Mouse (Mus musculus): ENCODE data around the gene Pla2g7.
A peak's percentile ranks its signal among the peaks of the same experiment; 100 is the strongest.
"Not testable (repeated sequence)": the region's sequence is repeated elsewhere in the genome, so short reads cannot be mapped to it uniquely, and the experiment has no call there.

Pla2g7 gene

DNA sequence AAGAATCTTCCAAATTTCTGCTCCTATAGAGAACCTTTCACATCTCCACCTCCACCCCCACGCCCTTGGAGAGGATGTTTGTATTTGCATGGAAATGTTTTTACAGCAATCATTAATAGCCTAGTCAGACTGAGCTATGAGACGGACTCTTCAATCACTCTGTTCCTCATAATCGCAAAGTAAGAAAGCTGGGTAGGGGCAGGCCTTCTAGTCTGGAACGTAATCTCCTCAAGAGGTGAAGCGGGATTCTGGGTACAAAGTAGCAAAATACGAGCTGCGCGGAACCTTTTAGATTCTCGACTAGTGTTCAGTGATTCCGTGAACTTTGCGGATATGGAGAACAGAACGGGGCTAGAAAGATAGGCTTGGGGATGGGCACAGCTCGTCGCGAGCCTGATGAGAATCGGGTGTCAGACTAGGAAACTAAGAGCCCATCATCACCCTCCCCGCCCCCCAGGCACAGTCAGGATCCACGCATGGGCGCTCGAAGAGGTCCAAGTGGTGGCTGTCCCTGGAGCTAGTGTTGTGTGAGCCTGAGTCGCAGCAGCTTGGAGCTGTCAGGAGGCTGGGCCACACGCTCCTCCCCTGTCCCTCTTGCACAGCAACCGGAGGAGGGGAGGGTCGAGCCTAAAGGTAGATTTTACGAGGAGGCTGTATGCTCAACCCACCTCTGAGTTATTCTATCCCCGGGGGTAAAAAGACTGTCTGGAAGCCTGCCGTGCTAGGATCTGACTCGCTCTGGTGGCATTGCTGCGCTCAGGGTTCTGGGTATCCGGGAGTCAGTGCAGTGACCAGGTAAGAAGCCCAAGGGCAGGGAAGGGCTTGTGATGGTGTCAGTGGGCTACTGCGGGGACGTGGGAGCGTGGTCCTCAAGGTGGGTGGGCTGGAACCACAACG lies at the start of gene Pla2g7:
TSS of gene Pla2g7 (plus strand) at position 107 of the 897 bp plus-strand sequence.
- DNase-seq (ENCODE audit: low read depth), result peak; percentile 48

GRCm38 (mm10) chr17:43518644-43519409 lies 49.1 kb upstream of the Pla2g7 start:
- DNase-seq (ENCODE audit: low read depth), result peak; percentile 93

DNA sequence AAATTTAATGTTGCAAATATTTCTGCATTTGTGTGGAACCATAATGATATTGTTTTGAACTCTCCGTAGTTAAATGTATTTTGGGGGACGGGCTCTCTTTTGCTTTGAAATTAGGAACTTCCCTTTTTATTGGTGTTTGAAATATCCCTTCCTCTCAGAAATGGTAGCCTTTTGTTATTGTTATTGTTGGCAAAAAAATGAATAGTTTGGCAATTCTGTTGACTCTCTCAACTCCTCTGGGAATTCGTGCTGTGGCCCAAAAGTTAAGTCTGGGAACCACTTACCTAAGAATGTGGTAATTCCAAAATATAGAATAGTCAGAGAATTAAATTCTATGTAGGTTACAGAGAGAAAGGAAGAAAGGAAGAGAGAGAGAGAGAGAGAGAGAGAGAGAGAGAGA lies 47.7 kb upstream of the Pla2g7 start:
- peak; percentile 16 for DNase-seq (ENCODE audit: low read depth)

- no peak for DNase-seq (ENCODE audit: low read depth)
Observed at GRCm38 (mm10) chr17:43530507-43530906, 37.4 kb upstream of the Pla2g7 start.

DNA sequence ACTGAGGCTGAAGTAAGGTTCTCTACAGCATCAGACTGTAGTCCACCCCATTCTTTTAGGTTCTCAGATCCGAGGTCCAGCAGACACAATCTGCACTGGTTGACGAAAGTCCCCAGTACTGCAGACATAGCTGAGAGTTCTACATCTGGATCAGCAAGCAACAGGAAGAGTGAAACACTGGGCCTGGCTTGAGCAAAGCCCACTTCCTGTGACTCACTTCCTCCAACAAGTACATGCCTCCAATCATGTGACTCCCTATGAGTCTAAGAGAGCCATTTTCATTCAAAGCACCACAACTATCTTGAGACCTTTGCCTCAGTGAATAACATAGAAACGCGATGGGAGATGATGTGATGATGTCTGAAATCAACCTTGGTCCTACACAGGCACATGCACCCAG lies 36.7 kb upstream of the Pla2g7 start:
- no peak for DNase-seq (ENCODE audit: low read depth)

DNA sequence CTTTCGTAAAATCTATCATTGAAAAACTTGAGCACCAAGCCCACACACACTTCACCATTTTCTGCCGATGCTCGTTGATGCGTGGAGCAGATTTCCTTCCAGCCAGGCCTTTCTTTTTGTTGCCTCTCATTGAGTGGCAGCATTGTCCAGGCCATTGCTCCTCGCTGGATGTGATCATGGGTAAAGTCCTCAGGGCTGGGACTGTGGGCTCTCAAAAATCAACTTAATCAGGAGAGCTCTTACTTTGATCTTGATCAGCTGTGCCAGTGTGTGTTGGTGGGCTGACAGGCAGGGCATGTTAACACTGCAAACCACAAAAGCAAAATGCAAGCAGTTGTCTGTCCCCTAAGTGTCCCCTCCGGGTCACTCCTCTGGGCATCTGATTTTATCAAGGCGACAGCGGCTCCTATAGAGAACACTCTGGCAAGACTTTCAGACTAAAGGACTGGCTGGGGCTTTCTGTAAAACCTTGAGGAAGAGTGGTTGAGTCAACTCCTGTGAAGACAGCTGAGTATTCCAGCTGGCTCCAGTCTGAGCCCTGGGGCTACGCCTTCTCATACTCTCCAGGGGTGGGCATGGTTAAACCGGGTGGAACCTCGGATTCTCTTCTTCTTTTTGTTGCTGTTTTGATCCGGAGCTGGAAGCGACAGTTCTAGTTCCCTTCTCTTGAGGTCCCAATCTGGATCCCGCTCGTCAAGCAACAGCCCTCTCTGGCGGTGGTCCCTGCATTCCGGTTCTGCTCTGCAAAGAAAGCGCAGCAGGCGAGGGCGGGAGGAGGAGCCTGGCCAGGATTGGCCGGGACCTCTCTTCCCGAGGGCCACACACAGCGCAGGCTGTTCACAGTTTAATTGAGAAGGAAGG lies 33.3 kb upstream of the Pla2g7 start:
- DNase-seq (ENCODE audit: low read depth), result no peak

DNA sequence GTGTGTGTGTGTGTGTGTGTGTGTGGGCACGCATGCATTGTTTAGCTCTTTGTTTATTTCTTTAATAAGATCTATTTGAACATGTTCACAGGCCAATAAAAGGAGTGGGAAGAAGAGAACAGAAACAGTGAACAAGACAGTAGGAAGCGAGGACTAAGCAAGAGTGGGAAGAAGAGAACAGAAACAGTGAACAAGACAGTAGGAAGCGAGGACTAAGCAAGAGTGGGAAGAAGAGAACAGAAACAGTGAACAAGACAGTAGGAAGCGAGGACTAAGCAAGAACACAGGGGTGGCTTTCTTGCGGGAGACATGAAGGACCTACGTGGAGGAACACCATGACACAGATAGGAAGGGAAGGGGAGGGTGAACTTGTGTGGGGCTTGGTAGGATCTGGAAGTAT lies 31.1 kb upstream of the Pla2g7 start:
- not testable (repeated sequence) for DNase-seq (ENCODE audit: low read depth)

DNA sequence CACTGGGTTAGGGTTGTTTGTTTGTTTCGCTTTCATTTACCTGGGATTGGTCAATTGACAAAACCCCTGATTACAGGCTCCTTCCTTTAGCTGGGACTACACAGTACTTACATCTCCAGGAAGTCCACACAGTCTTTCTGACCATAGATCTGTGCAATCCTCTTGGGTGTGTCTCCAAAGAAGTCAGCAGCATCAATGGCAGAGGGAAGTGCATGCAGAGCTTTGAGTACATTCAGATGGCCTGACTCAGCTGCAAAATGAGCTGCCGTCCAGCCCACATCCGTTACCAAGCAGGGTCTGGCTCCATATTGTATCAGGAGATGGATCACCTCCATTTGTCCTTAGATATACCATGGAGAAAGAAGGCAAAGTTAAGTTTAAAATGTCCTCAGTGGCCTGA lies 29.1 kb upstream of the Pla2g7 start:
- peak; percentile 57 for DNase-seq (ENCODE audit: low read depth)

DNA sequence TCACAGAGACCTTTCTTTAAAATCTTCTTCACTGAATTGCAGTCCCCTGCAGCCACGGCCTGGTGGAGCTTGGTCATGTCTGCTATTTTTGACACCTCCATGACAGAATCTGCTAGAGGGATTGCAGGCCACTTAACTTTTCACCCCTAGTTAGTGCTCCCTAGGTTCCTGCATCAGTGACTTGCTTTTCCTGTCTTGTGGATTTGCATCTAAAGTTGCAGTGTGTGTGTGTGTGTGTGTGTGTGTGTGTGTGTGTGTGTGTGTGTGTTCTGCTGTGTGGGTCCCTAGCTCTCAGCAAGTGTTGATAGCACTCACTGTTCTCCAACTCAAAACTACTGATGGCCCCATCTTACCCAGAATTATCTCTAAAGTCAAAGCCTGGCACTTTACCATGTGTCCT lies 24.4 kb upstream of the Pla2g7 start, which contains the start of gene Ankrd66:
TSS of gene Ankrd66 (minus strand) at position 101 of the 400 bp plus-strand sequence.
- no peak for DNase-seq (ENCODE audit: low read depth)

GRCm38 (mm10) chr17:43544040-43544439 lies 23.9 kb upstream of the Pla2g7 start:
- DNase-seq (ENCODE audit: low read depth), result no peak

DNA sequence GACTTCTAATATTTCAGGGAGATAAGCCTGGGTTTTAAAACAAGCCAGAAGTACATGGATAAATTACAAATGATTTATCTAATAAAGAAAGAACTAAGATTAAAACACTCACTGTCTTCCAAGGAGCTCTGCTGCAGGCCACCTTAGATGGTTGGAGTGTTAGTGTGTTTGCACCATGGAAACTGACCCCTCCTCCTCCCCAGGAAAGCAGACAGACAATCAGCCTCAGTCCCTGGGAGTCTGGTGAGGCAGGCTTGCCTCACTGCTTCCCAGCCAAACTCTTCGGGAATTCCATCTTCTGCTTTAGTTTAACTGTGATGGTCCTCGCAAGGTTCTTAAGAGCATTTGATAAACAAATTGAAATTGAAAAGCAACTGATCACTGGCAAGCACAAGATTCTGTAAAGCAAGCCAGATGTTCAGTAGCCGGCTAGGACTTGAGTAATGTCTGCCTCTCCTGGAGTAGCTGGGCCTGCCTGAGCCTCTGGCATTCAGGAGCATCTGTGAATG lies 16.7 kb upstream of the Pla2g7 start:
- DNase-seq (ENCODE audit: low read depth), result peak; percentile 65

GRCm38 (mm10) chr17:43554516-43555403 lies 13.1 kb upstream of the Pla2g7 start:
- peak; percentile 88 for DNase-seq (ENCODE audit: low read depth)

- no peak for DNase-seq (ENCODE audit: low read depth)
Observed at GRCm38 (mm10) chr17:43557104-43557503, 10.8 kb upstream of the Pla2g7 start.

DNA sequence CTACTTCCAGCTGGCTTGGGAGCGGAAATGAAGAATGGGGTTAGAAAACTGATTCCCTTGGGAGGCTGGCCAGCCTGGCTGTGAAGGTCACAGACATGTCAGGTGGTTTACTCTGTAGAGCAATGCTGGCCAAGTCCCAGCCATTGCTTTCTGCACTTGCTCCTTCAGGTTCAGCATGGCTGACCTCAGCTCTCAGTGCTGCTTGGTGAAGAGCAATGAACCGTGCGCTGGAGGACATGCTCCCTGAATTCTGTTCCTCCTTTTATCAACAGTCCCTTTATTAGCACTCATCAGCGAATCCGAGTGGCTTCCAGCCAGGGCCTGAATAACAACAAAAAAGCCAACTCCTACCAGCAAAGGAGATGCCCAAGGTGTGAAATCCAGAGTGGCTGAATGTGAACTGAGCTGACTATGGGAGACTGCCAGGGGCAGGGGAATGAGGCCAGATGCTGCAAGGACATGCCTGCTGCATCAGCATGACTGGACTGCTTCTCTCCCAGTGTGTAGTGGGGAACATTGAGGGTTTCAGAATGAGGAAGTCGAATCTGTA lies 10.3 kb upstream of the Pla2g7 start:
- DNase-seq (ENCODE audit: low read depth), result peak; percentile 64

GRCm38 (mm10) chr17:43558678-43559077 lies 9.2 kb upstream of the Pla2g7 start:
- DNase-seq (ENCODE audit: low read depth), result peak; percentile 59

DNA sequence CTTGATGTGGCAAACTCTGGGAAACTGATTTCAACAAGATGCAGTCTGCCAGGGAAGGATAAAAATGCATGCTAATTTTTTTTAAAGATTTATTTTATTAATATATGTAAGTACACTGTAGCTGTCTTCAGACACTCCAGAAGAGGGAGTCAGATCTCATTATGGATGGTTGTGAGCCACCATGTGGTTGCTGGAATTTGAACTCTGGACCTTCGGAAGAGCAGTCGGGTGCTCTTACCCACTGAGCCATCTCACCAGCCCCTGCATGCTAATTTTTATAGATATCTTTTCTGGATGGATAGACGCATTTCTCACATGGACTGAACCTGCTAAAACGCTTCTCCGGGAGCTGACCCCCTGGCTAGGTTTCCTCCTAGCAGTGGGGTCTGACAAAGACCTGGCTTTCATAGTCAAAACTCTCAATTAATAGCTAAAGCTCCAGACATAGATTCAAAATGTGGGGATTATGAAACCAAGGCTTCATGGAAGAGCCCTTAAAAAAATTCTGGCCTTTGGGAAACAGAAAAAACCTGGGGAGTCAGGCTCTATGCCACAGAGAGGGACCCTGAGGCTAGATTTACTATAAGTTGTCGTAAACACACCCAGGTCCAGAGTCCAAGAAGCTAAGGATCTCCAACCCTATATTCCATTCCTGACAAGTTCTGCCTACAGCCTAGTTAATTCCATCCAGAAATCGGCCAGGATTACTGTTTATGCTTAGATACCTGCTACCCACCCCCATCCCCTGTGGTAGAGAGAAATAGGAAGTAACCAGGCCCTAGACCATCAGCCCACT lies 4.5 kb upstream of the Pla2g7 start:
- no peak for DNase-seq (ENCODE audit: low read depth)

DNA sequence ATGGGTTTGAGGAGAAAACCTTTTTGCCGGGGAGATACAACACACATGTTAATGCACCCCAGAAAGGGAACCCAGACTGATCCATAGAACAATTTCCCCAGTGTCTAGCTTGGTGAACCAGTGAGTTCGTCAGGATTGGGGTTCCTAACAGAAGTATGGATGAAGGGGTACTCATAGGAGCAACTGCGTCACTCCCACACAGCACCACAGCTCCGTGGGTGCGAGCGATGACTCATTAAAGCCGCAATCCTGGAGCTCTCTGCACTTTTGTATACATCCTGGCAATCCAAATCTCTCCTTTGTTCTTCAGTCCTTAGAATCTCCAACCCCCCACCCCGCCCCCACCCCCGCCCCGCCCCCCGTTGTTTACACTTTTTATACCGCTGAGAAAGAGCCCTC lies 306 bp upstream of the Pla2g7 start:
- DNase-seq (ENCODE audit: low read depth), result peak; percentile 49

GRCm38 (mm10) chr17:43569287-43569686 lies 1.4 kb downstream of the Pla2g7 start:
- no peak for DNase-seq (ENCODE audit: low read depth)

DNA sequence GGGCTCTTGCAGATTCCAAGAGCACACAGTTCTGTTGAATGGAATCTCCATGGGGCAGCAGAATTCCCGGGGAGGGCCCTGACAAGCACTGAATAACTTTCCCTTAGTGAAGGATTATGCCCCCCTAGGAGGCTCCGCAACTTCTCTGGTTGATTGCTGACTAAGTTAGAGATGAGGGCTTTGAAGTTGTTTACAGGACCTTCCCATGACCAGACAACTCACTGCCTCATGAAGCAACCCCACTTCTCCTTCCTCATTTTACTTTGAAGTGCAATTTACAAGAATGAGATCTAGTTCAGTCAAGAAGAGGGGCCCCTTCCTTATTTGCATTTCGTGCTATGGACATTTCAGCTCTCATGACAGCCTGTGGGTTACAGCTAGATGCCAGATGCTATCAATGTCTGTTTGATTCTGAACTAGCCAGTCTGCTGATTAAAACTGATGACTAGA lies 5.8 kb downstream of the Pla2g7 start:
- DNase-seq (ENCODE audit: low read depth), result no peak

- no peak for DNase-seq (ENCODE audit: low read depth)
Observed at GRCm38 (mm10) chr17:43580456-43580855, 12.6 kb downstream of the Pla2g7 start.

Data from NIH3T3 (cell line).